Mouse (Mus musculus): Measurements from ENCODE around the gene Flvcr1. TPM values are rescaled to one million over a fixed set of nuclear protein-coding genes. Genes with fewer than 3 reads are reported as not detected.

Flvcr1 gene
- total RNA-seq, 2 experiments from 2014 or later, result 8.8 to 10.3 TPM

DNA sequence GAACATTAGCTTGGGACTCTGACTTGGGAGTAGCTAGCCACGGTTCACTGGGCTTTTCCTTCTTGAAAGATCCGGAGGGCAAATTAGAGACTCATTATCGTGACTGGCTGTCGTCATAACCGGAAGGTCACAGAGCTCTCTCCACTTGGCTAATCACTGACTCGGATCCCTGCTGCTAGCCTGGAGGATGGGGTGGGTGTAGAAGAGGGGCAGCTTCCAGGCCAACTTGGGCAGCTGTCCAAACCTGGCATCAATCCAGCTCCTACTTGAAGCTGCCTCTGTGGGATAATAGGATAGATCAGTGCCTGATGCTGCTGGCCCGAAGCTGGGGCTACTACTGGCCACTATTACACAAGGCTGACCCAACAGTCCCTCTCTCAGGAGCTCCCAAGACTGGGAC, 30.4 kb downstream of the Flvcr1 start:
- peak; percentile 66 to 71 for DNase-seq
- intact Hi-C loops (cut with DNase I), result no loop called here

GRCm38 (mm10) chr1:190989437-190990082, 36.4 kb downstream of the Flvcr1 start:
- intact Hi-C loops (cut with DNase I), result loop anchor here (1.0 to 5.0 kb wide), 2 partner anchors 12 to 47 kb away; no protein-coding TSS in a partner anchor
- no peak for DNase-seq

DNA sequence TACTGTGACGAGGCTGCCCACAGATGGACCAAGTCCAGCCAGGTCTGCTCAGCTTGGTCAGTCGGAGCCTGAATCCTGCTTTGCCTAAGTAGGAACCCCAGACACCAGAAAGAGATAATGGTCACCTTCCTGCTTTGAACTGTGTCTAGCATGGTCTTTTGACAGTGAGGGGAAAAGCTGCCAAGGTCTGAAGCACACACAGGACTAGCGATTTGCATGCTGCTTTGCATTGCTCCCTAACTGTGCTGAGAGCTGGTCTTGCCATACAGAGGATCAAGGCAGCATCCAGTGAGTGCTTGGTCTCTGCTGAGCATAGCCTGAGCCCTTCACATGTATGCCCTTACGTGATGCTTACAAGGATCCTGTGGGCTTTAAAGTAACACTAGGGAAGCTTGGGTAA, 44.5 kb downstream of the Flvcr1 start:
- DNase-seq, result no peak
- intact Hi-C loops (cut with DNase I), result no loop called here

- intact Hi-C loops (cut with DNase I), result no loop called here
- no peak for DNase-seq
Observed at GRCm38 (mm10) chr1:190980470-190980869, 45.5 kb downstream of the Flvcr1 start.

- intact Hi-C loops (cut with DNase I), result no loop called here
- DNase-seq, result peak; percentile 89 to 92
Observed at GRCm38 (mm10) chr1:190979100-190979563, 46.8 kb downstream of the Flvcr1 start, which contains the start of gene Vash2. Gene Vash2, minus strand, starts transcription at chr1:190979296.

DNA sequence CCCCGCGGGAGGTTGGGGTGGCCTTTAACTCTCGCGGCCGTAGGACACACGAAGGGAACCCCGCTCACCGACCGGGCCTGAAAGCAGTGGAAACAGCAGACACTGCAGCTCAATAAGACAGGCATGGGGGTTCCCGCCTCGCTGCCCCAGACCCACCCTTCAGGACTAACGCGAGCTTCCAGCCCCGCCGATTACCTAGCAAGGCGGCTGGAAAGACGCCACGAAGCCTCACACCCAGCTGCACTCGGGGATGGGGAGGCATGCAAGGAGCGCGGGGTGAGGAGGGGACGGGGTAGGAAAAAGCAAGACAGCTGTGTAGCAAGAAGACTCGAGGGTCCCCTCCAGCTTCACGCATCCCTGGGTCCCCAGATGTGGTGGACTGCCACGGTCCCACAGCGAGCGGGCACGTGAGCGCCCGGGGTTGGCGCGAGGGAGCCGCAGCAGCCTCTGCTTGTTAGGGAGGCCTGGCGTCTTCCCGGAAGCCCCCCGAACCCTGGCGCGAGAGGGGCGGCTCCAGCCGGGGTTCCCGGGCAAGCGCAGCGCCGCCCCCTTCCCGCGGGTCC, 47.4 kb downstream of the Flvcr1 start:
- peak; percentile 45 to 54 for DNase-seq
- intact Hi-C loops (cut with DNase I), result no loop called here

DNA sequence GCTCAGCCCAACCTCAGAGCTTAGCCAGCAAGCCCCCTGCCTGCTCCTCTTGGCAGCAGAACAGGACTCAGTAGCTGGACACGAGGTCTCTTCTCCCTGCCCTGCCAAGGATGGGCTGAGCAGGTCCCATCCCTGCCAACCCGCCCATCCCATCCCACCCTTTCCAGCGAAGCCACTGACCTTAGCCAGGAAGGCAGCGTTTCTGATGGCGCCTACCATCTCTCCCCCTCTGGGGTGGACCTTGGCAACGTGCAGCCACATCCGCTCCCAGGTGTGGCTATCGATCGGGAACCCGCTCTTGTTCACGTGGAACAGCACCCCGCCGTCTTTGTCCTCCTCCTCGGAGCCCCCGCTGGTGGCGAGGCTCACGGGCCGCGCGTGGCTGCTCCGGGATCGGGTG, 48.0 kb downstream of the Flvcr1 start:
- no peak for DNase-seq
- intact Hi-C loops (cut with DNase I), result no loop called here

DNA sequence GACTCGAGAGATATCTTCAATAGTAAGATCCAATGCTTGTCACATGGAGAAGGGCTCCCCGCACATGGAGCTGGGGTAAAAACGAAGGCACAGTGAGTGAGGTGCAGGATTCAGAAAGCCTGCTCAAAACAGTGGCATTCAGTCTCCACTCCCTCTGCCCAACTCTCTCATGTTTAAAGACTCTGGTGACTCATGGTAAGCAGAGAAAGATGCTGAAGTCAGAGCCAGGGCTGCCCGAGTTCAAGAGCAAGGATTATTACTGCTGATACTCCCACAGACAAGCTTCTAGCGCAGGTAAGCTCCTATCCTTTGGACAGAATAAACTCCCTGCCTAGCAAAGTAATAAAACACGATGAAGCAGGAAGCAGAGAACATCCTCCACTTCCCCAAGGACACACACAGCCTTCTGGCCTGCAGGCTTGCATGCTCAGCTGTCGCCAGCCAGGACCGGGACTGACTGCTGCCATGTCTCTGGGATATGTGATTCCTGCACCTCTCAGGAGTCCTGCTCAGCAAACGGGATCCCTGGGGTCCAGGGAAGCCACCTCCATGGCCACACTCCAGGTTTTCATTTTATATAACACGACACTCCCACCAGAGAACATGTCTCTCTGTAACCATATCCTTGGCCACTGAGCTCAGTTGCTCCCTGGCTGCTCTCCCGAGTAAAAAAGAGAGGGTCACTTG, 48.9 kb downstream of the Flvcr1 start:
- intact Hi-C loops (cut with DNase I), result loop anchor here (1.0 kb wide), 1 partner anchor 12 kb away; no protein-coding TSS in a partner anchor
- DNase-seq, result no peak

DNA sequence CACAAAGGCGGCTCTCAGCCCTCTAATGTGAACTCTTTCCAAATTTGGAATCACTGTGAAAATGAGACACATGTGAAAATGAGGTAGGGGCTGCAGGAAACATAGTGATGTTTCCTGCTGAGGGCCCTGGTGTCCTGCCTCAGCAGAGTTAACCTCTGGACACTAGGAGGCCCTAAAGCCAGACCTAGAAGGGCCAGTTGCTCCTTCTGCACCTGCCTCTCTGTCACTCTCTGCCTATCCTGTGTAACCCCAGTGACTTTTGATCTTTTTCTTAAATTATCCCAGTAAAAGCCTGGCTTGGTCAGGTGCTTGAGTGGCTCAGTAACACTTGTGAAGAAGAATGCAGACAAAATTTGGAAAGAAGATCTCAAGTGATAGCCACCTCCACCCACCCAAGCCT, 51.1 kb downstream of the Flvcr1 start:
- DNase-seq, result no peak
- intact Hi-C loops (cut with DNase I), result no loop called here

GRCm38 (mm10) chr1:190974191-190974590, 51.8 kb downstream of the Flvcr1 start:
- DNase-seq, result no peak
- intact Hi-C loops (cut with DNase I), result no loop called here

- intact Hi-C loops (cut with DNase I), result no loop called here
- peak; percentile 83 for DNase-seq
Observed at GRCm38 (mm10) chr1:190972612-190973192, 53.3 kb downstream of the Flvcr1 start.

GRCm38 (mm10) chr1:190971708-190972610, 54.0 kb downstream of the Flvcr1 start:
- intact Hi-C loops (cut with DNase I), result no loop called here
- DNase-seq, result peak; percentile 50 to 67

- no peak for DNase-seq
- intact Hi-C loops (cut with DNase I), result no loop called here
Observed at GRCm38 (mm10) chr1:190968010-190968409, 57.9 kb downstream of the Flvcr1 start.

DNA sequence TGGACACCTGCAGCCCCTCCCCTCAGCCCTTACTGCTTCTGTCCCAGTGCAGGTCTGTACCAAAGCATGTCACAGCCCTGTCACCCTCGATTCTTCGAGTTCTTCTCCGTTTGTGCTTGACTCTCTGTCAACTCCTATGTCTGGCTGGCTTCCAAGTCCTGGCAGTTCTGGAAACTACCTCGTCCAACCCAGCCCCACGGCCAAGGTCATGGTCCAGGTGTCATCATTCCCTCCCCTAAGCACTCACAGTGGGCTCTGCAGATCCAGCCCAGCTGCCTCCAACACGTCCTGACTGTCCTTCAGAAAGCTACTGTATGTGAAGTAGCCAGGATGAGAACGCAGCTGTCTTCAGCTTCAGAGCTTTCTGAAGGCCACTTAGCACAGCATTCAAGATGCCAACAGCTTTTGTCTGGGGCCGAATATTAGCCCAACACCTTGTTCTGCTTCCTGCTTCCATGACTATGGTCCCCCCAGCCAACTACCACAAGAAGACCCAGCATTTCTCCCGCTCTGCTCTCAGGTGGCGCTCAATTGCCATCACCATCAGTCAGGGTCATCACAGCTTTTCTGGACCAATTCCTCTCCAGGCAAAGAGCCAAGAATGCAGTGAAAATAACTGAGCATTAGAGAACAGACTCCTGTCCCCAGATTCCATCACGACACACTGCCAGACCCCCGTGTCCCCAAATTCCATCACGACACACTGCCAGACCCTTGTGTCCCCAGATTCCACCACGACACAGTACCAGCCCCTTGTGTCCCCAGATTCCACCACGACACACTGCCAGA, 60.8 kb downstream of the Flvcr1 start:
- peak; percentile 45 to 55 for DNase-seq
- intact Hi-C loops (cut with DNase I), result no loop called here

DNA sequence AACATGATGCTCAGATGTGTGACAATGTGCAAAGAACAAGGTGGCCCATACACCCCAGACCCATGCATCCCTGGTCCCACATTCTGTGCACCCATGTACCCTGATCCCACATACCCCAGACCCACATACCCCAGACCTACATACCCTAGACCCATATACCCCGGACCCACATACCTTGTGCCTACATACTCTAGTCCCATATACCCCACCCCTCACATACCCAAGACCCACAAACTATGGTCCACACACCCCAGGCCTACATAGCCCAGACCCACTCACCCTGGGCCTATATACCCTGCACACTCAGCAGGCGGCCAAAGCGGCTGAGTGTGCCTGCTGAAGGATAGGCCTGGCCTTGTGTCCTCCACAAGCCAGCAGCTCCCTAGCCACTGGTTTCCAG, 63.2 kb downstream of the Flvcr1 start:
- DNase-seq, result no peak

GRCm38 (mm10) chr1:190958821-190959220, 67.1 kb downstream of the Flvcr1 start:
- DNase-seq, result no peak
- intact Hi-C loops (cut with DNase I), result no loop called here

More for the DNA sequence above, 63.2 kb downstream of the Flvcr1 start:
- intact Hi-C loops (cut with DNase I), result no loop called here
